Mouse (Mus musculus): ENCODE results near the gene Elf2.
"Not testable (repeated sequence)": the region's sequence is repeated elsewhere in the genome, so short reads cannot be mapped to it uniquely, and the experiment has no call there.

Elf2 gene

DNA sequence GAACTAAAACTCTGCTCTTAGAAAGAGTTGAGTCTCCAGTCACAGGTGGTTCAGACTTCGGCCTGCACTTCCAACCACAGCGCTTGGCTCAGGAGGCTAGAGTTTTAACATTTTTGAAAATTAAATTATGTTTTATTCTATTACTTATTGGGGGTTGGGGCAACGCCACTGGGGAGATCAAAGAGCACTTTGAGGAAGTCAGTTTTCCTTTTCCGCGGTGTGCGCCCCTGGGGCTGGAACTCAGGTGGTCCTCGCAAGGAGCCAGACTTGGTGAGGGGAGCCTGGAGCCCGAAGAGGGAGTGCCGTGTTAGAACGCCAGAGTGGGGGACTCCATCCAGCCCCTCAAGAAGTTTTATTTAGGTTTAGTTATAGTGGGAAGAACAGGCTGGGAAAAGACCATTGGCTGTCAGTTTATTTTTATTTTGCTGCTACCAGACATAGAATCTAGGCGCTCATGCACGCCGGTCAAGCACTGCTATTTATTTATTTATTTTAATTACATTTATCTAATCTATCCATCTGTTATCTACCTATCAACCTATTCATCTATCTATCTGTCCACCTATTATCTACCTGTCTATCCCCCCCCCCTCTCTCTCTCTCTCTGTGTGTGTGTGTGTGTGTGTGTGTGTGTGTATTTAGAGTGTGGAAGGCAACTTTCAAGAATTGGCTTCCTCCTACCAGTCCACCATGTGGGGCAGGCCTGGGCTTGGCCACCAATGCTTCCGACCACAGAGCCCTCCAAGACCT, 19.3 kb upstream of the Elf2 start:
- no peak for DNase-seq (ENCODE audit: low read depth, low spot score)

GRCm38 (mm10) chr3:51358660-51359557, 18.4 kb upstream of the Elf2 start:
- peak; percentile 78 for DNase-seq (ENCODE audit: low read depth, low spot score)

DNA sequence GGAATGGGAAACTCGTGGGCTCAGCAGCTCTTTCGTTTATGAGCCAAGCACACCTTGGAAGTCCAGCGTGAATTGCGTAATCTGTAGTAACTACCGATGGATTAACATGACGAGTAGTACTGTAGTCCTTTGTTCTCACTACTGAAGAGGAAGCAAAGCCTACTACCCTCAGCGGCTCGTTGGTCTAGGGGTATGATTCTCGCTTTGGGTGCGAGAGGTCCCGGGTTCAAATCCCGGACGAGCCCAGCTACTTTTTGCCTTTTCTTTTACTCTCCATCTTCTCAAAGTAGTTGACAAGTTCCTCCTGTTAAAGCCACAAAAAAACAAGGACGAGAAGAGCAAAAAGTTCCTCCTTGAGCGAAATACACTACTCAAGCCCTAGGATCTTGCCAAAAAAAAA, 17.7 kb upstream of the Elf2 start:
- DNase-seq (ENCODE audit: low read depth, low spot score) = peak; percentile 75

DNA sequence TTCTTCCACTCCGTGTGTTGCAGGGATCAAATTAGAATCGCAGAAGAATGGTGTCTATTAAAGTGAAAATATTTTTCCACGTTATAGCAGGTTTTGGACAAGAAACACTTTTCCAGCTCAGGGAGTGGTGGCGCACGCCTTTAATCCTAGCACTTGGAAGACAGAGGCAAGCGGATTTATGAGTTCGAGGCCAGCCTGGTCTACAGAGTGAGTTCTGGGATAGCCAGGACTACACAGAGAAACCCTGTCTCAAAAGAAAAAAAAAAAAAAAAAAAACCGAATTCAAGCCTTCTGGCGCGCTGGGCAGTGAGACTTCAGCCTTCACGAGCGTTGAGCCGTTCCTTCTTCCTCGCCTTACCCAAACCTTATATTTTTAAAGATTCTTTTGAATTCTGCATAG, 17.2 kb upstream of the Elf2 start:
- no peak for DNase-seq (ENCODE audit: low read depth, low spot score)

DNA sequence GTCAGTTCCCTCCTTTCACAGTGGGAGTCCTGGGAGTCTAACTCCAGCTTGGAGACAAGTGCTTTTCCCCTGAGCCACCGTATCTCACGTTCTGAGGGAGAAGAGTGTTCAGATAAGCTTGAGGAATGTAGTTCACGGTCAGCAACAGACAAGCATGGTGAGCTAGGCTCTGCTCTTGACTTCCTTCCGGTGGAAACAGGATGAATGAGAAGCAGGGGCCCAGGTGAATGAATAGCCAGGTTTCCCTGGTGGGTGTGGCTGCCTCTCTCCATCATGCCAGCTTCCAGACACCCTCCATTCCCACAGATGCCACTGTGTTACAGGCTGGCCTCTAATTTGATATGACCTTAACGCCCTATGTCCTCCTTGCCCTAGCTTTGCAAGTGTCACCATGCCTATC, 16.6 kb upstream of the Elf2 start:
- no peak for DNase-seq (ENCODE audit: low read depth, low spot score)

GRCm38 (mm10) chr3:51354956-51355355, 14.5 kb upstream of the Elf2 start:
- DNase-seq (ENCODE audit: low read depth, low spot score) = not testable (repeated sequence)

GRCm38 (mm10) chr3:51354034-51354427, 13.6 kb upstream of the Elf2 start:
- DNase-seq (ENCODE audit: low read depth, low spot score) = no peak

GRCm38 (mm10) chr3:51353325-51354033, 13.0 kb upstream of the Elf2 start:
- no peak for DNase-seq (ENCODE audit: low read depth, low spot score)

GRCm38 (mm10) chr3:51350806-51351205, 10.3 kb upstream of the Elf2 start:
- DNase-seq (ENCODE audit: low read depth, low spot score) = no peak

DNA sequence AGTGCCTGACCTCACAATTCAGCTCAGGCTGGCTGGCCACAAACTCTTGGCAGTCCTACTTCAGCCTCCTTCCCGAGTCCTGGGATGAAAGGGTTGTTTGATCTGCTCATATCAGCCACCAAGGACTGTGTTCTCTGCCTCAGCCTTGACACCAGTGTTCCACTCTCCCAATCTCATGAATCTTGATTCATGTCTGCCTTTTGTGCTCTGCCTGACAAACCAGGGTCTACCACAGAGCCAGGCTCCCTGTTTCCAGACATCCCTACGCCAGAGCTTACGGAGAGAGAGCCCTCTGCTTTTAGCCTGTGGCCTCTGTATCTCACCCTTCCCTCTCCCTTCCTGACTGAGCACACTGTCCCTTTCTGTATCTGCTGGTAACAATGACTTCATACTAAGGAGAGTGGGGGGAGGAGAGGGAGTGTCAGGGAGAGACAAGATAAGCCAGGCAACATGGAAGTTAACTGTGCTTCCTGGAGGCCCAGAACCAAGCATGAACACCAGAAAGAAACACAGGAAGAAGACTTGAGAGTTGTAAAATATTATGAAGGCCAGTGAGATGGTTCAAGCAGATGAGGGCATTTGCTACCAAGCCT, 8.3 kb upstream of the Elf2 start:
- DNase-seq (ENCODE audit: low read depth, low spot score) = no peak

DNA sequence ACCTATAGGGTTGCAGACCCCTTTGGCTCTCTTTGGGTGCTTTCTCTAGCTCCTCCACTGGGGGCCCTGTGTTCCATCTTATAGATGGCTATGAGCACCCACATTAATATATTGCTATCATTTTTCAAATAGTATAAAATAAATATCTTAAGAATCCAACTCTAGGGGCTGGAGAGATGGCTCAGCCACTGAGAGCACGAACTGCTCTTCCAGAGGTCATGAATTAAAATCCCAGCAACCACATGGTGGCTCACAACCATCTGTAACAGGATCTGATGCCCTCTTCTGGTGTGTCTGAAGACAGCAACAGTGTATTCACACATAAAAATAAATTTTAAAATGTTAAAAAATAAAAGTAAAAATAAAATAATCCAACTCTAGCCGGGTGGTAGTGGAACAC, 4.6 kb upstream of the Elf2 start:
- DNase-seq (ENCODE audit: low read depth, low spot score) = not testable (repeated sequence)

- DNase-seq (ENCODE audit: low read depth, low spot score) = not testable (repeated sequence)
These were observed 3.7 kb upstream of the Elf2 start for GRCm38 (mm10) chr3:51344182-51344581.

DNA sequence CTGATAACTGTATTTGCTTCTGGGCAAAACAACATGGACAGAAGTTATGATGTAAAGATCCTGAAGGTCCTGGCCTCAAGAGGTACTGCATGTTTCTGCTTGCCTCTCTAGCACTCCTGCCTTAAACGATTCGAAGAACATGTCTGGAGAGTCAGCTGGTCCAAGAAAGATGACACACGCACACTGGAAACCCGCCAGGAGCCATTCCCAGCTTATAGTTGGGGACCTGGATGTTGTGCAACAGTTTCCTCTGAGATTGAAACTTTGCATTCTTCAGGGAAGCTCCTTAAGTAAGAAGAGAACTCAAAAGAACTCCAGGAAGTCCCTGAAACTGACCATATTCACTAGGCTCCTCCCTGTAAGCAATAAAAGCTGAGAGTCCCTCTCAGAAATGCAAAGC, 2.8 kb upstream of the Elf2 start:
- no peak for DNase-seq (ENCODE audit: low read depth, low spot score)

DNA sequence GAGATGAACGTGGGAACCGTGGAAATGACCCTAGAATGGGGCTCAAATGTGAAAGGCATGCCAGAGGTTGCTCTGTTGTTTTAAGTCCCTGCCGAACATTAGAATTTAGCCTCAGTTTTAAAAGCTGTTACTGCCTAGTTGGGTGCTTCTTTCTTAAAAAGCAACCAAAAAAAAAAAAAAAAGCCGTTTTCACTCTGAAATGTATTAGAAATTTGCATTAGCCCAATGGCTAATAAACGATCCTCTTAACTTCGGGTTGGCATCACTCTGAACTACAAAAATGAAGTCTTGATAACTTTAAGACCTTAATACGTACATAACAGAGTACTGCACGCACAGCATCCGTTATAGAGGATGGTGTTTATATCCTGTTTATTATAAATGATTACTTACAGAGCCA, 1.7 kb upstream of the Elf2 start:
- DNase-seq (ENCODE audit: low read depth, low spot score) = no peak

- peak; percentile 69 for DNase-seq (ENCODE audit: low read depth, low spot score)
These were observed 1.0 kb upstream of the Elf2 start for GRCm38 (mm10) chr3:51341268-51342081.

DNA sequence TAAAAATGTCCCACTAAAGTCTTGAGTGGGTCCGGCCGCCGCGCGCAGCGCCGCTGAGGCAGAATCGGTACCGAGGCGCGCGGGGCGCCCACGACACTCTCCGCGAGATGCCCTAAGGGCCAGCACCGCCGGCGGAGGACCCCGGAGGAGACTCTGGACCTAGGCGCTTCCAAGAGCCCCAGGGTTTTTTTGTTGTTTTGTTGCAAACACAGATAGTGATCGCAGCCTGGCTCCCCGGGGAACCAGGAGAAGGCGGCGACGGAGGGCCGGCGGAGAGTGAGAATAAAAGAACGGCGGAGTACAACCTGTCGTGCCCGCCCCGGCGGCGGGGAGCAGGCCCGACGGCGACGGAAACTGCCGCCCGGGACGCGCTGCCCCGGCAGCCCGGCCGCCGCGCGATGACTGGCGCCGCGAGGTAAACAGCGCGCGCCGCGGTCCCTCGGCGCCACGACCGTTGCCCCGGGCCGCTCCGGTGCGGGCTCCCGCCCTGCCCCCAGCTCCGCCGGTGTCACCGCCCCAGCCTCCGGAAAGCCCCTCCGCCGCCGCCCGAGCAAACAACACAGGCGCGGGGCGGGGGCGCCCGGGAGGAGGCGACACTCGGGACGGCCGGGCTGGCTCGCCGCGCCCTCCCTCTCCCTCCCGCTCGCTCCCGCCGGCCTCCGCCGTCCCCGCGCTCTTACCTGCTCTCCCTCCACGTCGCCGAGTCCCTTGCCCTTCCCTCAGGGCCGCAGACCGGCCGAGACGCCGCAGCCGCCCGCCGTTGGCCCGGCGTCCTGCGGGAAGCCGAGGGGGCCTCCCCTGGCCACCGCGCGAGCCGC, 520 bp downstream of the Elf2 start:
- DNase-seq (ENCODE audit: low read depth, low spot score) = no peak

GRCm38 (mm10) chr3:51339378-51339733, 1.1 kb downstream of the Elf2 start:
- no peak for DNase-seq (ENCODE audit: low read depth, low spot score)

DNA sequence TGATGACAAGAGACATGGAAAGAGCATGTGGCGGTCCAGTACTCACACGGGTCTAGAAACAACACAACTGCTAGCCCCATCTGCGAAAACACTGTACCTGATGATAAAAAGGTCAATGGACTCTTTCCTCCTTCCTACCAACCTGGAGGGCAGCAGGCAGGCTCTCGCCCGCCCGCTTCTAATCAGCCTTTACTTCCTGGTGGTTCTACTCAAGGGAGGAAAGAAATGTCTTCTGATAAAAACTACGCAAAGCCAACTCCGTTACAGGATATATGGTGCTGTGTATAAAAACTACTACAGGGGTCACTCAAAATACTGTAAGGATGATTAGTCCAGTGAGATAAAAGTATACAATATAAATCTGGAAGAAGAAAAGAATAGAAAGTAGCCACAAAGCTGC, 5.1 kb downstream of the Elf2 start:
- DNase-seq (ENCODE audit: low read depth, low spot score) = no peak

DNA sequence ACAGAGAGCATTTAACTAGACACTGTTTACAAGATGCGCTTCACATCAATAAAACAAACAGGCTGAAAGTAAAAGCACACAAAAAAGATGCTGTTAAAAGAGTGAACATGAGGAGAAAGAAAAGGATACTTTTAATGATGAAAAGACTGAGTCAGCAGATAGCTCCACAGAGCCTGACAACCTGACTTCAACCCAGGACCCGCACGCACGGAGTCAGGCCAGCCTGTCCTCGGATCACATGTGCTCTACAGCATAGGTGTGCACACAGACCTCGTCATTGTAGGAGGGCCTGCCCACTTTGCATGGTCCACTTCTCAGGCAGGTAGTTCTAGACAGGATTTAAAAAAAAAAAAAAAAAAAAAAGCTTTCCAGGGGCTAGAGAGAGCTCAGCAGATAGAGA, 6.5 kb downstream of the Elf2 start:
- no peak for DNase-seq (ENCODE audit: low read depth, low spot score)

DNA sequence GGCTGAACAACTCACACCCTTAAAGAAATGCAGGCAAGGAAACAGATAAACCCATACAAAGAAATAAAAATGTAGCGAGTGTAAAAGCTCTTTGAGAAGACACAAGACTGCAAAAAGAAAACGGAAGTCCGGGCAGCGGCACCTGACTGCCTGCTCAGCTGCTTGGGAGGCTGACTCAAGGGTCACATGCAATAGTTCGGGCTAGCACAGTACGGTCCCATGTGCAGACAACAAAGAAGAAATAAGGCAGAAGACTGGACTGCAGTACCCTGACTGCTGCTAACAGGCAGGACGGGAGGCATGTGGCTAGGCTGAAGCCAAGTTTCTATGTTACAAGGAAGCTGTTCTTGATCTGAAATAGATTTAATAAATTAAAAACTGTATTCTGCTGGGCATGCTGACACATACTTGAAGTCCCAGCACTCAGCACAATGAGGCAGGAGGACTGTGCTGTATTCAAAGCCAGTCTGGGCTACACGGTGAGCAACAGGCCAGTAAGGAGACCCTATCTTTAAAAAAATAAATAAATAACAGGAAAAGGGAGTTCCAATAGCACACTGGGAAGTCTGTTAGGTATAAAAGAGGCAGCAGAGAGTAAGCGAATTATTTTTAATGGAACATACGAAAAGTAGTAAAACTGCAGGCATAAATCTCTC, 7.1 kb downstream of the Elf2 start:
- no peak for DNase-seq (ENCODE audit: low read depth, low spot score)

All from embryo, embryonic 11.5 days (tissue).